Mouse (Mus musculus) lung, postnatal 0 days (tissue): ENCODE results near the gene Nup153. TPM values are rescaled to one million over a fixed set of nuclear protein-coding genes. Genes with fewer than 3 reads are reported as not detected.

Source experiments
- ATAC-seq: fragments of 200-750 bp; cut with Nextera tagmentation; 2 replicates; pipeline ENCODE4 v1.8.0; 2017; ENCODE audit warnings: moderate library complexity
- DNase-seq: peaks from one replicate; pipeline ENCODE4 v3.0.0-alpha.2; 2016; ENCODE audit warnings: low spot score
- H3K27ac ChIP-seq: fragments of 300-500 bp; sonication (generic); 2 replicates; pipeline ENCODE4 v1.5.1; 2014; ENCODE audit warnings: antibody characterized with exemption, mild to moderate bottlenecking, low read length, mixed read lengths
- H3K27me3 ChIP-seq: fragments of 300-500 bp; sonication (generic); replicated peaks from 2 replicates; pipeline ENCODE4 v1.6.1; 2014; ENCODE audit warnings: low read length, mixed read lengths; ENCODE audit not compliant: insufficient read depth
- H3K36me3 ChIP-seq: fragments of 300-500 bp; sonication (generic); 2 replicates; pipeline ENCODE4 v1.6.1; 2014; ENCODE audit warnings: low read length, mixed read lengths; ENCODE audit not compliant: insufficient read depth
- H3K4me1 ChIP-seq: fragments of 300-500 bp; sonication (generic); 2 replicates; pipeline ENCODE4 v1.6.1; 2014; ENCODE audit warnings: antibody characterized with exemption, low read depth, low read length, mixed read lengths; ENCODE audit not compliant: insufficient read depth
- H3K4me2 ChIP-seq: fragments of 300-500 bp; sonication (generic); replicated peaks from 2 replicates; pipeline ENCODE4 v1.6.1; 2014; ENCODE audit warnings: low read depth, mild to moderate bottlenecking, low read length, moderate library complexity, mixed read lengths
- H3K4me3 ChIP-seq: fragments of 300-500 bp; sonication (generic); 2 replicates; pipeline ENCODE4 v1.5.1; 2014; ENCODE audit warnings: low read depth, low read length
- H3K9ac ChIP-seq: fragments of 300-500 bp; sonication (generic); replicated peaks from 2 replicates; pipeline ENCODE4 v1.6.1; 2014; ENCODE audit warnings: low read depth, mild to moderate bottlenecking
- H3K9me3 ChIP-seq: fragments of 300-500 bp; sonication (generic); 2 replicates; pipeline ENCODE4 v1.6.1; 2016; ENCODE audit warnings: low read length, mixed read lengths
- CTCF ChIP-seq: IDR thresholded peaks from 2 replicates; pipeline ENCODE4 v1.5.1; 2016; ENCODE audit warnings: antibody characterized with exemption, mild to moderate bottlenecking
- EP300 ChIP-seq: IDR thresholded peaks from 2 replicates; pipeline ENCODE4 v1.6.1; 2016; ENCODE audit warnings: antibody characterized with exemption, mild to moderate bottlenecking, control low read depth
- WGBS: fragments of 180-500 bp; shearing (Covaris S2); extraction: QIAGEN DNeasy Blood & Tissue Kit; methylation state at CpG from one replicate; pipeline ENCODE4 v1.1.7; 2014; 5-methylcytosine and 5-hydroxymethylcytosine counted together
- polyA plus RNA-seq: library from polyadenylated mRNA; unstranded; fragments of >200 nt; fragmentation: Nextera tagmentation; extraction: Ambion mirVana; gene quantifications from 2 replicates; pipeline ENCODE4 v1.2.1, GENCODE M21; 2015

Gene Nup153
- polyA plus RNA-seq, 1 experiment from 2014 or later, result 14.0 TPM

- TF ChIP-seq EP300, result no peak
- TF ChIP-seq CTCF, result no peak
- Histone ChIP-seq H3K27ac (no peak overlapping the region; the same call in 1 of the 2 replicates), H3K9me3 (no peaks in the 10 kb centered on the region), H3K27me3 (no peaks in the 10 kb centered on the region), H3K4me1 (peaks cover 10% of the 10 kb centered on the region; the same call in 1 of the 2 replicates), H3K4me3 (peak overlapping the region; percentile 93), H3K4me2 (peak overlapping the region; percentile 91), H3K36me3 (peaks cover 11% of the 10 kb centered on the region; the same call in 1 of the 2 replicates), H3K9ac (peak overlapping the region; percentile 88; the same call in 1 of the 2 replicates)
- DNase-seq (peak; percentile 7), ATAC-seq (no peak)
- 54% methylated on average over 9 of the region's 9 CpGs for WGBS
Observed at GRCm38 (mm10) chr13:46670514-46670913, 57.2 kb downstream of the Nup153 start.

- H3K36me3 ChIP-seq, result peaks cover 4% of the 10 kb centered on the region; the same call in 1 of the 2 replicates
- peaks cover 10% of the 10 kb centered on the region; the same call in 1 of the 2 replicates for H3K4me1 ChIP-seq
- H3K27ac ChIP-seq, result peak overlapping the region; percentile 81
- no peaks in the 10 kb centered on the region for H3K9me3 ChIP-seq
- 3% methylated on average over 53 of the region's 96 CpGs for WGBS
- no peaks in the 10 kb centered on the region for H3K27me3 ChIP-seq
- peak overlapping the region; percentile 91 for H3K4me2 ChIP-seq
- DNase-seq (peak; percentile 28), ATAC-seq (peak; percentile 59)
- H3K9ac ChIP-seq, result peak overlapping the region; percentile 88
- no peak for TF ChIP-seq EP300
- peak; percentile 38 for TF ChIP-seq CTCF
- H3K4me3 ChIP-seq, result peak overlapping the region; percentile 93
Observed at GRCm38 (mm10) chr13:46669620-46670271, 58.0 kb downstream of the Nup153 start.

- TF ChIP-seq CTCF (no peak), EP300 (no peak)
- Histone ChIP-seq H3K9ac (peak within 1 kb of the TSS; percentile 88), H3K27ac (peak within 1 kb of the TSS; percentile 81), H3K4me1 (peaks cover 10% of the 10 kb centered on the region; the same call in 1 of the 2 replicates), H3K4me2 (peak within 1 kb of the TSS; percentile 91), H3K9me3 (no peaks in the 10 kb centered on the region), H3K27me3 (no peaks in the 10 kb centered on the region), H3K4me3 (peak within 1 kb of the TSS; percentile 93), H3K36me3 (0 out of 2 replicates have a peak, but pooled peaks cover 2% of the 10 kb centered on the region)
- 1% methylated on average over 31 of the region's 46 CpGs for WGBS
- peak; percentile 98 for ATAC-seq
- peak; percentile 90 for DNase-seq
Observed at GRCm38 (mm10) chr13:46669048-46669619, 58.6 kb downstream of the Nup153 start, which contains the start of gene Fam8a1. Gene Fam8a1 (plus strand): TSS chr13:46669522.

- Histone ChIP-seq H3K27me3 (no peaks in the 10 kb centered on the region), H3K9me3 (no peaks in the 10 kb centered on the region), H3K4me2 (no peak overlapping the region), H3K9ac (no peak overlapping the region), H3K36me3 (no peaks in the 10 kb centered on the region), H3K4me3 (no peak overlapping the region), H3K4me1 (no peaks in the 10 kb centered on the region), H3K27ac (no peak overlapping the region)
- WGBS, result 32% methylated on average over 4 of the region's 4 CpGs
- DNase-seq (peak; percentile 66), ATAC-seq (no peak)
- TF ChIP-seq CTCF, result peak; percentile 75
- no peak for TF ChIP-seq EP300
Observed at GRCm38 (mm10) chr13:46663461-46663964, 64.2 kb downstream of the Nup153 start.

GRCm38 (mm10) chr13:46659211-46659610 is 68.5 kb downstream of the Nup153 start:
- ATAC-seq (no peak), DNase-seq (no peak)
- H3K9ac ChIP-seq, result no peak overlapping the region
- H3K36me3 ChIP-seq, result no peaks in the 10 kb centered on the region
- TF ChIP-seq EP300 (no peak), CTCF (no peak)
- WGBS, result 87% methylated on average over 5 of the region's 5 CpGs
- no peaks in the 10 kb centered on the region for H3K4me1 ChIP-seq
- H3K27me3 ChIP-seq, result no peaks in the 10 kb centered on the region
- H3K9me3 ChIP-seq, result no peaks in the 10 kb centered on the region
- H3K27ac ChIP-seq, result no peak overlapping the region
- H3K4me3 ChIP-seq, result no peak overlapping the region
- no peak overlapping the region for H3K4me2 ChIP-seq

DNA sequence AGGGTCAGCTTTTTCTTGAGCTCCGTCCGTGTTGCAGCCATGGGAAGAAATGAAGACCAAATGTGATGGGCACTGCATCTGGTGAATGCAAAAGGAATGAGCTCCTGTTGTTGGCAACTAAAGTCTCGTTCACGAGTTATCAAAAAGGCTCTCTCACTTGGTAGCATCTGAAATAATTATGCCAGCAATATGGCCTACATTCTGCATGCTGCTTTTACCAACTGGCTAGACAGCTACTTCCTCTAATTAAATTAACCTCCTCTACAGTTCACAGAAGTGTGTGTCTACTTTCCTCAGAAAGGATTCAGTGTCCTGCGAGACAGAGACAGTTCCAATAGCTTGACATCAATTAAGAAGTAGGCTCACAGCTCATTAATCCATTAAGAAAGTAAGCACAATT is 73.2 kb downstream of the Nup153 start:
- H3K36me3 ChIP-seq, result no peaks in the 10 kb centered on the region
- no peaks in the 10 kb centered on the region for H3K4me1 ChIP-seq
- H3K27ac ChIP-seq, result no peak overlapping the region
- H3K9me3 ChIP-seq, result no peaks in the 10 kb centered on the region
- ATAC-seq, result no peak
- WGBS, result 87% methylated on average over 5 of the region's 5 CpGs
- no peak overlapping the region for H3K4me2 ChIP-seq
- no peak for DNase-seq
- no peak for TF ChIP-seq CTCF
- H3K27me3 ChIP-seq, result no peaks in the 10 kb centered on the region
- H3K9ac ChIP-seq, result no peak overlapping the region
- H3K4me3 ChIP-seq, result no peak overlapping the region
